Mouse (Mus musculus) megakaryocyte, adult 5-6 weeks (primary cell): ENCODE results near the gene Dyx1c1. TPM values are rescaled to one million over a fixed set of nuclear protein-coding genes. Genes with fewer than 3 reads are reported as not detected.

ENCODE experiments used
- total RNA-seq, 2 experiments: library from RNA; stranded (forward) in 1 of 2; stranded (reverse) in 1 of 2; fragments of 153-499, 151-499 nt in 1 of 2; fragments of 221-1000, 200-1000 nt in 1 of 2; gene quantifications; 2 replicates each; pipeline versions ENCODE4 v1.2.3 to v1.2.4; 2015 to 2017

Dyx1c1 gene
- total RNA-seq, 2 experiments from 2014 or later = 0.18 to 0.25 TPM

Other genes starting within 250 kb of the Dyx1c1 start
- not detected in 2 replicates for gene Prtg, start 151.9 kb upstream of the Dyx1c1 start, total RNA-seq (2015)
- gene Prtg, start 151.9 kb upstream of the Dyx1c1 start, total RNA-seq (2017) = not detected in 2 replicates
- not detected in 2 replicates for gene Pygo1, start 33.1 kb upstream of the Dyx1c1 start, total RNA-seq (2015)
- gene Pygo1, start 33.1 kb upstream of the Dyx1c1 start, total RNA-seq (2017) = not detected in 2 replicates
- not detected in 2 replicates for gene Gm44503, start 67 bp downstream of the Dyx1c1 start, total RNA-seq (2015)
- not detected in 2 replicates for gene Gm44503, start 67 bp downstream of the Dyx1c1 start, total RNA-seq (2017)
- gene Ccpg1os, start 26.6 kb downstream of the Dyx1c1 start, total RNA-seq (2015) = 1.7 and 2.4 TPM in 2 replicates
- gene Ccpg1os, start 26.6 kb downstream of the Dyx1c1 start, total RNA-seq (2017) = 1.1 and 4.9 TPM in 2 replicates
- gene Ccpg1, start 26.6 kb downstream of the Dyx1c1 start, total RNA-seq (2015) = 74.2 and 85.3 TPM in 2 replicates
- 168 and 169 TPM in 2 replicates for gene Ccpg1, start 26.6 kb downstream of the Dyx1c1 start, total RNA-seq (2017)
- 24.1 and 25.4 TPM in 2 replicates for gene Pigb, start 81.6 kb downstream of the Dyx1c1 start, total RNA-seq (2015)
- 5.1 TPM in 2 replicates for gene Pigb, start 81.6 kb downstream of the Dyx1c1 start, total RNA-seq (2017)
- 55.5 and 58.9 TPM in 2 replicates for gene Rab27a, start 86.1 kb downstream of the Dyx1c1 start, total RNA-seq (2015)
- 154 and 155 TPM in 2 replicates for gene Rab27a, start 86.1 kb downstream of the Dyx1c1 start, total RNA-seq (2017)
- gene Khdc3, start 143.1 kb downstream of the Dyx1c1 start, total RNA-seq (2015) = 0.45 and 1.1 TPM in 2 replicates
- 2.4 TPM in 1 of 2 replicates, not detected in the other for gene Khdc3, start 143.1 kb downstream of the Dyx1c1 start, total RNA-seq (2017)
- gene Gm20509, start 143.7 kb downstream of the Dyx1c1 start, total RNA-seq (2015) = not detected in 2 replicates
- not detected in 2 replicates for gene Gm20509, start 143.7 kb downstream of the Dyx1c1 start, total RNA-seq (2017)
- gene Rsl24d1, start 154.6 kb downstream of the Dyx1c1 start, total RNA-seq (2015) = 60.7 and 64.7 TPM in 2 replicates
- 110 and 114 TPM in 2 replicates for gene Rsl24d1, start 154.6 kb downstream of the Dyx1c1 start, total RNA-seq (2017)